Mouse (Mus musculus): ENCODE results near the gene Ncln. TPM values are rescaled to one million over a fixed set of nuclear protein-coding genes. Genes with fewer than 3 reads are reported as not detected.

Ncln gene
- polyA plus RNA-seq (2012; rRNA removed), result 145 and 155 TPM in 2 replicates

GRCm38 (mm10) chr10:81496264-81496901, at the start of gene Ncln:
TSS of gene Ncln (minus strand) at chr10:81496392.

DNA sequence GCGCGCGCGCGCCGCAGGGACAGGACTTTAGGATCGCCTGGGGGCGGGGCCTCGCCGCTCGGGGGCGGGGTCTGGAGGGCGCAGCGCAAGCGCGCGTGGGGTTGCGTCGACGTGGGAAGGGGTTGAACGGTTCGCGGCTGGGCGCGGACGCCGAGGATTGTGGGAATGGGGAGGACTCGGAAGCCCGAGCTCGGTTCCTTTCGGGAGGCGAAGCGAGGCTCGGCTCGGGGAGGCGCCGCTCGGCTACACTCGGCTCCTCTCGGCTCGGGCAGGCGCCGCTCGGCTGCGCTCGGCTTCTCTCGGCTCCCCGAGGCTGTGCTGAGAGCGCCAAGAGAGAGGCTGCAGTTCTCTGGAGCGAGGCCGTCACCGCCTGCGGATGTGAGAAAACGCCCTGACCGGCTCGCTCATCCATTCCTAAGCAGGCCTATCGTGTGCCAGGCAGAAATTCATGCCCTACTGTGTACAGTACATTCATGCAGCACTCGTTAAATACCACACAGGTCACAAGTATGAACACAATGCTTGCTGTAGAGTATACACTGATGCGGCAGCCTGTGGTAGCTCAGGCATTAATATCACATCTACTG, 49.1 kb upstream of the Ncln start, which contains the start of gene Gna11:
Gna11 (minus strand) TSS at position 30 of the 587 bp plus-strand sequence.

GRCm38 (mm10) chr10:81524051-81524605, 27.9 kb upstream of the Ncln start, which contains the start of gene Gna15:
TSS of gene Gna15 (minus strand) at chr10:81524225.

DNA sequence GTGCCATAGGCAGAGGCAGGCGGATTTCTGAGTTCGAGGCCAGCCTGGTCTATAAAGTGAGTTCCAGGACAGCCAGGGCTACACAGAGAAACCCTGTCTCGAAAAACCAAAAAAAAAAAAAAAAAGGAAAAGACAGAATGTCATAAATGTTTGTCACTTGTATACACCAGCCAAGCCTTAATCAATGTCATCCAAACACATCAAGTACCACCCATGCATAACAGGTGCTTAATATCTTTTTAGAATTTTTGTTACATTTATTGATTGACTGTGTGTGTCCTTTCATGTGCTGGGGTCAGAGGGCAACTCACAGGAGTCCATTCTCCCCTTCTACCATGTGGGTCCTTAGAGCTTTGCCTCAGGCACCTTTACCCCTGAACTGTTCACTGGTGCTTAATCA, 3.8 kb upstream of the Ncln start, which contains the start of gene S1pr4:
S1pr4 (minus strand) TSS at position 101 of the 400 bp plus-strand sequence.

DNA sequence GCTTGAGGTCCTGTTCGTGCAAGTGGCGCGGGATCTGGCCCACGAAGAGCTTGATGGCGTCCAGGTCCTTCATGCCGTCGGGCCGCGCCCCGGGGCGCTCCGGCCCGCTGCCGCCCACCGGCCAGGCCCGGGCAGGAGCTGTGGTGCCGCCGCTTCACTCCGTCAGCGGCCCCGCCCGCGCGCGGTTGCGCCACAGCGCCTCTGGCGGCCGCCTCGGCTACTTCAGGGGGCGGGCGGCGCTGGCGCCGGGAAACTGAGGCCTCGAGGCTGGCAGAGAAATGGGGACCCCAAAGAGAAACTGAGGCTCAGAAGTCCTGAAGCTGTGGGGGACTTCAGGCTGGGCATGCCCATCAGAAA, 13.7 kb downstream of the Ncln start, which contains the start of gene Celf5:
Celf5 (minus strand) TSS at position 177 of the 357 bp plus-strand sequence.

GRCm38 (mm10) chr10:81455181-81455895, 40.9 kb downstream of the Ncln start, which contains the start of gene Nfic:
TSS of gene Nfic (minus strand) at chr10:81455635.

Other genes starting within 250 kb of the Ncln start
- 27.4 and 30.6 TPM in 2 replicates for gene Matk, start 243.5 kb downstream of the Ncln start, polyA plus RNA-seq (2012; rRNA removed)
- 88.3 and 93.2 TPM in 2 replicates for gene Mrpl54, start 229.5 kb downstream of the Ncln start, polyA plus RNA-seq (2012; rRNA removed)
- 42.9 and 51.3 TPM in 2 replicates for gene Apba3, start 229.4 kb downstream of the Ncln start, polyA plus RNA-seq (2012; rRNA removed)
- 4.5 and 4.8 TPM in 2 replicates for gene Tjp3, start 204.8 kb downstream of the Ncln start, polyA plus RNA-seq (2012; rRNA removed)
- gene Pip5k1c, start 203.4 kb downstream of the Ncln start, polyA plus RNA-seq (2012; rRNA removed), result 190 and 197 TPM in 2 replicates
- gene Cactin, start 175.3 kb downstream of the Ncln start, polyA plus RNA-seq (2012; rRNA removed), result 43.9 and 45.0 TPM in 2 replicates
- 3.5 and 4.3 TPM in 2 replicates for gene Tbxa2r, start 167.7 kb downstream of the Ncln start, polyA plus RNA-seq (2012; rRNA removed)
- 0.04 and 0.13 TPM in 2 replicates for gene Gipc3, start 153.1 kb downstream of the Ncln start, polyA plus RNA-seq (2012; rRNA removed)
- 68.8 and 75.6 TPM in 2 replicates for gene Hmg20b, start 145.9 kb downstream of the Ncln start, polyA plus RNA-seq (2012; rRNA removed)
- gene Mfsd12, start 138.9 kb downstream of the Ncln start, polyA plus RNA-seq (2012; rRNA removed), result 10.2 and 11.7 TPM in 2 replicates
- 0.14 and 0.44 TPM in 2 replicates for gene 4930404N11Rik, start 130.6 kb downstream of the Ncln start, polyA plus RNA-seq (2012; rRNA removed)
- gene Fzr1, start 117.9 kb downstream of the Ncln start, polyA plus RNA-seq (2012; rRNA removed), result 130 and 138 TPM in 2 replicates
- gene Dohh, start 112.0 kb downstream of the Ncln start, polyA plus RNA-seq (2012; rRNA removed), result 65.9 and 67.3 TPM in 2 replicates
- 6.7 and 7.1 TPM in 2 replicates for gene Gm48551, start 111.9 kb downstream of the Ncln start, polyA plus RNA-seq (2012; rRNA removed)
- 8.2 and 10.2 TPM in 2 replicates for gene Gm48552, start 107.4 kb downstream of the Ncln start, polyA plus RNA-seq (2012; rRNA removed)
- gene Smim24, start 103.3 kb downstream of the Ncln start, polyA plus RNA-seq (2012; rRNA removed), result 3.1 and 3.9 TPM in 2 replicates
- gene Nfic, start 40.8 kb downstream of the Ncln start, polyA plus RNA-seq (2012; rRNA removed), result 11.0 and 17.7 TPM in 2 replicates
- gene Celf5, start 13.7 kb downstream of the Ncln start, polyA plus RNA-seq (2012; rRNA removed), result 286 and 299 TPM in 2 replicates
- 0.34 and 0.43 TPM in 2 replicates for gene S1pr4, start 3.7 kb upstream of the Ncln start, polyA plus RNA-seq (2012; rRNA removed)
- gene Gna15, start 27.8 kb upstream of the Ncln start, polyA plus RNA-seq (2012; rRNA removed), result 0.84 and 1.1 TPM in 2 replicates
- 94.4 and 98.2 TPM in 2 replicates for gene Gna11, start 48.8 kb upstream of the Ncln start, polyA plus RNA-seq (2012; rRNA removed)
- 534 and 542 TPM in 2 replicates for gene Aes, start 63.1 kb upstream of the Ncln start, polyA plus RNA-seq (2012; rRNA removed)
- gene Tle2, start 78.2 kb upstream of the Ncln start, polyA plus RNA-seq (2012; rRNA removed), result 102 and 134 TPM in 2 replicates
- gene Tle6, start 104.7 kb upstream of the Ncln start, polyA plus RNA-seq (2012; rRNA removed), result 5.5 and 10.4 TPM in 2 replicates
- 5.9 and 7.4 TPM in 2 replicates for gene BC025920, start 109.9 kb upstream of the Ncln start, polyA plus RNA-seq (2012; rRNA removed)
- 76.7 and 79.5 TPM in 2 replicates for gene Sirt6, start 131.4 kb upstream of the Ncln start, polyA plus RNA-seq (2012; rRNA removed)
- 70.6 and 82.1 TPM in 2 replicates for gene Ankrd24, start 132.1 kb upstream of the Ncln start, polyA plus RNA-seq (2012; rRNA removed)
- gene Gm10778, start 152.7 kb upstream of the Ncln start, polyA plus RNA-seq (2012; rRNA removed), result 3.0 and 3.1 TPM in 2 replicates
- 7.9 and 8.2 TPM in 2 replicates for gene Zfp433, start 208.4 kb upstream of the Ncln start, polyA plus RNA-seq (2012; rRNA removed)

Data from central nervous system, embryonic 14 days (tissue).